Mouse (Mus musculus): ENCODE measurements around the gene Tacc2. TPM values are rescaled to one million over a fixed set of nuclear protein-coding genes. Genes with fewer than 3 reads are reported as not detected.

Gene Tacc2
- polyA plus RNA-seq, 1 experiment from 2014 or later: 40.9 TPM

DNA sequence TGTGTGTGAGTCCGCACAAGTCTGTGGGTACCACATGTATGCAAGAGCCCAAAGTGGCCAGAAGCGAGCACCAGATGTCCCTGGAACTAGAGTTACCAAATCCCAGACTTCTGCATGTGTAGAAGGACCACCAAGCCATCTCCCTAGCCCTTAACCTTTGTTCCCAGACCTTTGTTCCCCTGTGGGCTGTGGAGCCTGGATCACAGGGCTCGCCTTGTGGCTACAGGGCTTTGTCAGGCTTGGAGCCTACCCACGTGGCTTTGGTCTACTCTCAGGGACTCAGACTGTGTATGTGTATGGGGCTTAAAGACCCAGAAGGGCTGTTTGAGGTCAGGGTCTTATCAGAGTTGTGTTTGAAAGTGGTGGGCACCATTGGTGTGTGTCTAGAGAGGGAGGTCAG is 111.4 kb downstream of the Tacc2 start:
- 78% methylated on average over 4 of the region's 4 CpGs for WGBS
- Histone ChIP-seq H3K4me3 (no peak overlapping the region), H3K27me3 (ENCODE audit: low read depth, poor library complexity, severe bottlenecking) (no peaks in the 10 kb centered on the region), H3K36me3 (no peaks in the 10 kb centered on the region), H3K4me1 (peaks cover 36% of the 10 kb centered on the region), H3K9me3 (replicated peaks) (no peaks in the 10 kb centered on the region), H3K27ac (replicated peaks) (0 out of 2 replicates have a peak overlapping the region, but pooled peaks have one; percentile 23)
- no peak for DNase-seq (ENCODE audit: low spot score)

DNA sequence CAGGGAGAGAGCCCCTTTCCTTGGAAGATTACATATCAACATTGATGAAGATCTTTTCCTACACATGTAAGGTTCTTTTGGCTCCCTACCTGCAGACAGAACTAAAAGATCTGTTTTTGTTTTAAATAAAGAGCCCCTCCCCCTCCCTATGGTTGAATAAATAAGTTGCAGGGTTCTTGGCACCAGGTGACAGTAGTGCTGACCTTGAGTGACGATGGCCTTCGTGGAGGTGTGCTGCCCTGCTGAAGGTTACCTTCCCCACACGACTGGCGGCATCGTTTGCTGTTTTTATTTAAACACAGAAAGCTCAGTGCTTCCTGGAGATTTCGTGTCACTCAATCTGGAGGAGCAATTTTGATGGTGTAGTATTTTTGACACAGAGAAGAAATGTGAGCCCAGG is 113.6 kb downstream of the Tacc2 start:
- no peak for DNase-seq (ENCODE audit: low spot score)
- no peak overlapping the region for H3K27ac ChIP-seq (replicated peaks)
- H3K36me3 ChIP-seq: no peaks in the 10 kb centered on the region
- H3K4me1 ChIP-seq: peaks cover 59% of the 10 kb centered on the region
- WGBS: 83% methylated on average over 6 of the region's 6 CpGs
- H3K9me3 ChIP-seq (replicated peaks): no peaks in the 10 kb centered on the region
- no peak overlapping the region for H3K4me3 ChIP-seq
- H3K27me3 ChIP-seq (ENCODE audit: low read depth, poor library complexity, severe bottlenecking): no peaks in the 10 kb centered on the region

GRCm38 (mm10) chr7:130691931-130692330 is 114.7 kb downstream of the Tacc2 start:
- 54% methylated on average over 2 of the region's 2 CpGs for WGBS
- Histone ChIP-seq H3K36me3 (0 out of 2 replicates have a peak, but pooled peaks cover 2% of the 10 kb centered on the region), H3K4me3 (peak overlapping the region; percentile 86), H3K27ac (replicated peaks) (peak overlapping the region; percentile 99), H3K4me1 (peaks cover 70% of the 10 kb centered on the region), H3K9me3 (replicated peaks) (no peaks in the 10 kb centered on the region), H3K27me3 (ENCODE audit: low read depth, poor library complexity, severe bottlenecking) (no peaks in the 10 kb centered on the region)
- no peak for DNase-seq (ENCODE audit: low spot score)

DNA sequence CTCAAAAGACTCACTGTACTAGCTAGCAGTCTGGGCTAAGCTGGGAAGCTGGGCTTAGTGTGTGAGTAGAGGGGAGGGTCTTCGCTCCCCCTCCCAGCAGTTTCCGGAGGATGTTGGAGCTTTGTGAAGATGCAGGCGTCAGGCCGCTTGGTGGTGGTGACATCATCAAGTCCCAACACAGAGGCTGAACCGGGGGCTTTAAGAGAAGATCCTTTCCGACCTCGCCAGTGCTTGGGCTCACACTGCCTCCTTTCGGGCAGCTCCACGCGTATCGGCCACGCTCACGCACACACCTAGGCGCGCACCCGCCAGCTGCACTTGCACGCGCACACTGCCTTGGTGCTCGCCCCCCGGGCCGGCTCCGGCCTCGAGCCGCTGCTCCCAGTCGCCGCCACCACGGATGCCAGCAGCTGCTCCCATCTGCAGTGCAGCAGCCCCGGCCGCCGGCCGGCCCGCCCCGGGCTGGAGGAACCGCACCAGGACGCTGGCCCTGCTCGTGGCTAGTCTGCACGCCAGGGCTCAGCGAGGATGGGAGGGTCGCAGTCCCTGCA is 115.2 kb downstream of the Tacc2 start:
- no peaks in the 10 kb centered on the region for H3K27me3 ChIP-seq (ENCODE audit: low read depth, poor library complexity, severe bottlenecking)
- WGBS: under 1% methylated on average over 39 of the region's 39 CpGs

DNA sequence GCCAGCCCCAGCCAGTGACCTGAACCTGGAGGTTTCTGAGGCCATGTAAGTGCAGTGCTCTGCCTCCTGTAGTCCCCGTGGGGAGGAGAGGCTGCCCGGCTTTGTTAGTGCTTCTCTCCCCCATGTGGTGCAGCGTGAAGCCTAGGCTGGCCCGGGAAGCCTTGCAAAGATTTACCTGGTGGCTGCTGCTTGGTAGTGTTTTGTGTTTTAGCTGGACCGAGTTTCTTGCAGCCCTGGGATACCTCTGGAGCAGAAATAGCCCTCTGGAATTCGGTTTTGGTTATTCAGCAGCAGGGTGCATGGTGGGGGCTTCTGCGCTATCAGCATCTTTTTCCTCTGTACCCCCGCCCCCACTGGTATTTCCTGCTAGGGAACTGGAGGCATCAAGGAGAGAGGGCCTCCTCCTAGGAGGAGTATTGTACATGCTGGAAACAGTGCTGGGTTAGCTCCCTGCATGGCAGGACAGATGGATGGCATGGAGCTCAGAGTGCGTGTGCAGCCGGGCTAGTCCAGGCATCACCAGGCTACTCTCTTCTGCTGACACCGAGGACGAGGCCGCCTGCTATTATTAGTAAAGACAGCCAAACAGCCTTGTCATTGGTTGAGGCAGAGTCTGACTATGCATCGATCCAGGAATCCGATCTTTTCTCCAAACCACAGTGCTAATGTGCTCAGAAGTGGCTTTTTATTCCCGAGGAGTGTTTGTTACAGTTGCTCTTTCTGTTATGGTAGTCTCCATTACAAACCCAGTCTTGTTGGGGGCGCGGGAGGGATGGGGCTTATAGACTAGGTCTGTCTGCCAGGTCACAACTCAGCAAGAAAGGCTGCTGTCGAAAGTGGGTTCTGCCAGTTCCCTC is 115.9 kb downstream of the Tacc2 start:
- Histone ChIP-seq H3K27me3 (ENCODE audit: low read depth, poor library complexity, severe bottlenecking) (no peaks in the 10 kb centered on the region), H3K27ac (replicated peaks) (peak overlapping the region; percentile 99), H3K9me3 (replicated peaks) (no peaks in the 10 kb centered on the region), H3K36me3 (0 out of 2 replicates have a peak, but pooled peaks cover 6% of the 10 kb centered on the region), H3K4me1 (peaks cover 80% of the 10 kb centered on the region), H3K4me3 (peak overlapping the region; percentile 86)
- DNase-seq (ENCODE audit: low spot score): peak; percentile 54
- 1% methylated on average over 19 of the region's 19 CpGs for WGBS

More for the DNA sequence above, 115.2 kb downstream of the Tacc2 start:
- Histone ChIP-seq H3K27ac (replicated peaks) (peak overlapping the region; percentile 99), H3K36me3 (0 out of 2 replicates have a peak, but pooled peaks cover 3% of the 10 kb centered on the region), H3K9me3 (replicated peaks) (no peaks in the 10 kb centered on the region), H3K4me1 (peaks cover 75% of the 10 kb centered on the region), H3K4me3 (peak overlapping the region; percentile 86)
- DNase-seq (ENCODE audit: low spot score): peak; percentile 87

DNA sequence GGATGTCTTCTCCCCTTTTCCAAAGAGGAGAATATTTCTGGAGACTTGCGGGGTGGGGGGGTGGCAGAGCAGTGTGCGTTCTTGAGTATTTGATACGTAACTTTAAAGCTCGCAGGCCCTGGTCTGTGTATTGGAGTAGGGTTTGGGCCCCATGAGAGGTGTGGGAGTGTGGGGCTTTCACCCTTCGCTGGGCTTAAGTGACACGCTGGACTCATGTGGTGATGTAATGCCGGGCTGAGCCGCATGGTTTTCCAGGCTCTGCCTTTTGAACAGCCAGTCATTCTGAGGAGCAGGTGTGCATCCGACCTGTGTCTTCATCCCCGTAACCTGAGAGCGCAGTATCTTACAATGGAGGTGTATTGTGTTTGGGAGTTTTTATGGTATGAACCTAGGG is 116.6 kb downstream of the Tacc2 start:
- DNase-seq (ENCODE audit: low spot score): peak; percentile 59
- Histone ChIP-seq H3K9me3 (replicated peaks) (no peaks in the 10 kb centered on the region), H3K36me3 (0 out of 2 replicates have a peak, but pooled peaks cover 6% of the 10 kb centered on the region), H3K4me1 (peaks cover 86% of the 10 kb centered on the region), H3K4me3 (peak overlapping the region; percentile 86), H3K27me3 (ENCODE audit: low read depth, poor library complexity, severe bottlenecking) (no peaks in the 10 kb centered on the region), H3K27ac (replicated peaks) (peak overlapping the region; percentile 99)
- 19% methylated on average over 11 of the region's 11 CpGs for WGBS

DNA sequence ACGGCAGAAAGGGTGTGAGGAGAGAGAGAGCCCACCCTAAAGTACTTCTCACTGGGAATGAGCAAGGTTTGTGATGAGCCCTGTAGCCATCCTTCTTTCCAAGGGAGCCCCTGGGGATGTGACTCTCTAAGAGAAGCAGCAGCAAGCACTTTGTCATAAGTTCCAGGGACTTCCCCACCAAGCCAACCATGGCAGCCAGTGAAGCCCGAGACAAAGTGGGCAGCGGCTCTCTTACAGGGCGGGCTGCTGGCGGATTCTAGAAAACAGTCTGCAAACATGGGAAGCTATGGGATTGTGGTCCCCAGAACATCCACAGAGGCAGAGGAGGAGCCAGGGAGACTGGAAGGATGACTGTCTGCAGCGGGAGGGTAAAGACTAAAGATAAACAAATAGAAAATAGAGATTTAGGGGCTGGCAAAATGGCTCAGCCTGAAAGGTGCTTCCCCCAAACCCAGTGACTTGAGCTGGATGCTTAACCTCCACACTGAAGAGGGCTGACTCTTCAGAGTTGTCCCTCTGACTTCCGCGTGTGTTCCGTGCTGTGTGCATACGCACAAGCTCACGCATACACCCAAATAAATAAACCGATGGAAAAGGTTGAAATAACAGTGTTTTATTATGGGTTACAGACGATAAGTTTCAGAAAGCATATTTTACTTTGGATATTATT is 118.6 kb downstream of the Tacc2 start:
- 78% methylated on average over 13 of the region's 13 CpGs for WGBS
- H3K9me3 ChIP-seq (replicated peaks): no peaks in the 10 kb centered on the region
- peak overlapping the region; percentile 64 for H3K27ac ChIP-seq (replicated peaks)
- H3K27me3 ChIP-seq (ENCODE audit: low read depth, poor library complexity, severe bottlenecking): no peaks in the 10 kb centered on the region
- H3K36me3 ChIP-seq: peaks cover 19% of the 10 kb centered on the region
- peaks cover 83% of the 10 kb centered on the region for H3K4me1 ChIP-seq
- DNase-seq (ENCODE audit: low spot score): no peak
- peak overlapping the region; percentile 86; the same call in 1 of the 2 replicates for H3K4me3 ChIP-seq

DNA sequence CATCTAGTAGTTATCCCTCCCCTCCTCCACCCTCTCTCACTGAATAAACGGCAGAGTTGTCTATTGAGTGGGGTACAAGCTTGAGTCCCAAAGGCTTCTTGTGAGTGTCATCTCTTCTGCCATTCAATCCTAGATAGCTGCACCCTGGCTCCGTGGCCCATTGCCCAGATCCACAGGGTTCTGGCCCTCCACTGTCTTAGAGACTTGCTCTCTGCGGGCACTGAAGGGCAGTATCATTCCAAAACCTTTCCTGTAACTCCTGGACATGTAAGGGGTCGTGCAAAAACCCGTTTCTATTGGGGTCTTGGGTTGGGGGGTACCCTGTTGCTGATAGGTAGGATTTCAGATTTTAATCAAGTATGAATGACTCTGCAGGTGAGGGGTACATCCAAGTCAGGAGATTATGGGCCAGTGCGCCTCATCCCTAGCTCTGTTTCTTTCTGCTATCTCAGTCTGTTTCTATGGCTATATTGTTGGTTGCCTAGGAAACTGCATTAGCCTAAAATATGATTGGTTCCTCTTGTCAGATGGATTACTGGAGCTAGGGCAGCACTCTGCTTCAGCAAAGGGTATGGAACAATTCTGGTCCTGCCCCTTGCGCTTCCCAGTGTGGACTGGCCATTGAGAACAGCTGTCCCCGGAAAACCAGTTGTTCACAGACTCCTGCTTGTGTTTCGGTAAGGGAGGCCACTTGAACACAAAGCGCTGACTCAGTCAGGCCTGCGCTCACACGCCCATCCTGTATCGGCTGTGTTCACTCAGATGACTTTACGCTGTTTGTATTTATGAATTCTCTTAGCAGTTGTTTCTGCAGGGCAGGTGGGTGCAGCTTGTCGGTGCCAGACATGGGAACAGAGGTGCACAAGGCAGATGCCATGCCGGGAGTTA is 119.4 kb downstream of the Tacc2 start:
- Histone ChIP-seq H3K4me3 (no peak overlapping the region), H3K4me1 (peaks cover 78% of the 10 kb centered on the region), H3K36me3 (peaks cover 27% of the 10 kb centered on the region), H3K27me3 (ENCODE audit: low read depth, poor library complexity, severe bottlenecking) (no peaks in the 10 kb centered on the region), H3K9me3 (replicated peaks) (no peaks in the 10 kb centered on the region), H3K27ac (replicated peaks) (0 out of 2 replicates have a peak overlapping the region, but pooled peaks have one; percentile 30)
- no peak for DNase-seq (ENCODE audit: low spot score)
- 82% methylated on average over 16 of the region's 16 CpGs for whole genome bisulfite sequencing

- Histone ChIP-seq H3K9me3 (replicated peaks) (no peaks in the 10 kb centered on the region), H3K36me3 (peaks cover 39% of the 10 kb centered on the region), H3K4me1 (peaks cover 71% of the 10 kb centered on the region), H3K27me3 (ENCODE audit: low read depth, poor library complexity, severe bottlenecking) (no peaks in the 10 kb centered on the region), H3K4me3 (no peak overlapping the region), H3K27ac (replicated peaks) (no peak overlapping the region)
- no peak for DNase-seq (ENCODE audit: low spot score)
Measured at GRCm38 (mm10) chr7:130698480-130698879, 121.2 kb downstream of the Tacc2 start.

GRCm38 (mm10) chr7:130701336-130701735 is 124.1 kb downstream of the Tacc2 start:
- WGBS: 90% methylated on average over 1 of the region's 1 CpGs

DNA sequence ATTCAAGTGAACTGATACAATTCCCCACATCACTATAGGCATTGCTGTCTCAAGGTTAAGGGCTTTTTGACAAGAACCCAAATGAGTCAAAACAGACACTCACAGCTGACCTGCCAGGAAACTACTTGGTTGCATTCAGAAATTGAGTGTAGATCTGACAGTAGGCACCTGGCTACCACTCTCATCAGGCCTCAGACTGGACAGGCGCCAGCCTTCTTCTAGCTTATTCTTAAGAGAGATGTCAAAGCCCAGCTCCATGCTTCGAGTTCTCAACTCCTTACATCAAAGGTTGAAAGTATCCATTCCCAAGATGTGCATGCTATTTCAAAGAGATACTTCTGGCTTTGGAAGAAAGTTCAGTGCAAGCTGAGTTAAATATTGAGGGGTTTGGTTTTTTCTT is 128.0 kb downstream of the Tacc2 start:
- Histone ChIP-seq H3K27ac (replicated peaks) (no peak overlapping the region), H3K9me3 (replicated peaks) (no peaks in the 10 kb centered on the region), H3K4me1 (peaks cover 42% of the 10 kb centered on the region), H3K36me3 (peaks cover 25% of the 10 kb centered on the region), H3K27me3 (ENCODE audit: low read depth, poor library complexity, severe bottlenecking) (no peaks in the 10 kb centered on the region), H3K4me3 (no peak overlapping the region)
- DNase-seq (ENCODE audit: low spot score): no peak
- WGBS: 91% methylated on average over 2 of the region's 2 CpGs

More at GRCm38 (mm10) chr7:130701336-130701735, 124.1 kb downstream of the Tacc2 start:
- Histone ChIP-seq H3K27me3 (ENCODE audit: low read depth, poor library complexity, severe bottlenecking) (no peaks in the 10 kb centered on the region), H3K9me3 (replicated peaks) (no peaks in the 10 kb centered on the region), H3K27ac (replicated peaks) (no peak overlapping the region), H3K4me1 (peaks cover 48% of the 10 kb centered on the region), H3K36me3 (peaks cover 39% of the 10 kb centered on the region), H3K4me3 (no peak overlapping the region)
- DNase-seq (ENCODE audit: low spot score): no peak

GRCm38 (mm10) chr7:130708940-130709339 is 131.7 kb downstream of the Tacc2 start:
- 74% methylated on average over 9 of the region's 9 CpGs for WGBS
- Histone ChIP-seq H3K4me3 (no peak overlapping the region), H3K27ac (replicated peaks) (peak overlapping the region; percentile 52), H3K27me3 (ENCODE audit: low read depth, poor library complexity, severe bottlenecking) (no peaks in the 10 kb centered on the region), H3K36me3 (no peaks in the 10 kb centered on the region; the same call in 1 of the 2 replicates), H3K9me3 (replicated peaks) (no peaks in the 10 kb centered on the region), H3K4me1 (peaks cover 42% of the 10 kb centered on the region)
- no peak for DNase-seq (ENCODE audit: low spot score)
